Mouse (Mus musculus) kidney, embryonic 14.5 days (tissue): ENCODE results near the gene Cmss1. TPM values are rescaled to one million over a fixed set of nuclear protein-coding genes. Genes with fewer than 3 reads are reported as not detected.

Experiments
- ATAC-seq: fragments of 200-750 bp; cut with Nextera tagmentation; 2 replicates; pipeline ENCODE4 v1.8.0; 2017; ENCODE audit warnings: moderate number of reproducible peaks, mild to moderate bottlenecking, moderate TSS enrichment, moderate library complexity; ENCODE audit not compliant: low FRiP score, low TSS enrichment
- H3K27ac ChIP-seq: fragments of 300-500 bp; sonication (generic); 2 replicates; pipeline ENCODE4 v1.5.1; 2014; ENCODE audit warnings: low read depth, mild to moderate bottlenecking, low read length, moderate library complexity, mixed read lengths
- H3K27me3 ChIP-seq: fragments of 300-500 bp; sonication (generic); 2 replicates; pipeline ENCODE4 v1.6.1; 2014; ENCODE audit warnings: mild to moderate bottlenecking, low read length; ENCODE audit not compliant: control insufficient read depth, insufficient read depth
- H3K36me3 ChIP-seq: fragments of 300-500 bp; sonication (generic); 2 replicates; pipeline ENCODE4 v1.6.1; 2014; ENCODE audit warnings: low read length, mixed read lengths; ENCODE audit not compliant: control insufficient read depth, insufficient read depth
- H3K4me1 ChIP-seq: fragments of 300-500 bp; sonication (generic); 2 replicates; pipeline ENCODE4 v1.6.1; 2014; ENCODE audit warnings: low read length, mixed read lengths; ENCODE audit not compliant: control insufficient read depth, insufficient read depth
- H3K4me2 ChIP-seq: fragments of 300-500 bp; sonication (generic); replicated peaks from 2 replicates; pipeline ENCODE4 v1.6.1; 2014; ENCODE audit warnings: low read depth, mild to moderate bottlenecking, low read length
- H3K4me3 ChIP-seq: fragments of 300-500 bp; sonication (generic); 2 replicates; pipeline ENCODE4 v1.5.1; 2014; ENCODE audit warnings: mild to moderate bottlenecking, low read length
- H3K9ac ChIP-seq: fragments of 300-500 bp; sonication (generic); 2 replicates; pipeline ENCODE4 v1.6.1; 2014; ENCODE audit warnings: low read depth, mild to moderate bottlenecking, low read length, moderate library complexity
- H3K9me3 ChIP-seq: fragments of 300-500 bp; sonication (generic); 2 replicates; pipeline ENCODE4 v1.6.1; 2016; ENCODE audit warnings: low read length; ENCODE audit not compliant: control insufficient read depth
- WGBS: fragments of 180-500 bp; shearing (Covaris S2); extraction: QIAGEN DNeasy Blood & Tissue Kit; methylation state at CpG from one replicate; pipeline ENCODE4 v1.1.7; 2014; 5-methylcytosine and 5-hydroxymethylcytosine counted together
- polyA plus RNA-seq: library from polyadenylated mRNA; unstranded; fragments of >200 nt; fragmentation: Nextera tagmentation; extraction: Ambion mirVana; gene quantifications from 2 replicates; pipeline ENCODE4 v1.2.1, GENCODE M21; 2014

Gene Cmss1
- polyA plus RNA-seq, 1 experiment from 2014 or later: 63.4 TPM

GRCm38 (mm10) chr16:57484043-57484795, 122.4 kb downstream of the Cmss1 start:
- Histone ChIP-seq H3K36me3 (no peaks in the 10 kb centered on the region), H3K27ac (peak overlapping the region; percentile 3; the same call in 1 of the 2 replicates), H3K4me1 (0 out of 2 replicates have a peak, but pooled peaks cover 8% of the 10 kb centered on the region), H3K9ac (no peak overlapping the region), H3K27me3 (no peaks in the 10 kb centered on the region), H3K4me2 (no peak overlapping the region), H3K9me3 (no peaks in the 10 kb centered on the region), H3K4me3 (no peak overlapping the region)
- ATAC-seq: peak; percentile 88
- 40% methylated on average over 12 of the region's 12 CpGs for WGBS

- Histone ChIP-seq H3K4me1 (0 out of 2 replicates have a peak, but pooled peaks cover 8% of the 10 kb centered on the region), H3K27ac (no peak overlapping the region; the same call in 1 of the 2 replicates), H3K36me3 (no peaks in the 10 kb centered on the region), H3K27me3 (no peaks in the 10 kb centered on the region), H3K4me2 (no peak overlapping the region), H3K4me3 (no peak overlapping the region), H3K9ac (no peak overlapping the region), H3K9me3 (no peaks in the 10 kb centered on the region)
- 72% methylated on average over 2 of the region's 2 CpGs for WGBS
- ATAC-seq: no peak
Observed at GRCm38 (mm10) chr16:57483503-57483902, 123.2 kb downstream of the Cmss1 start.

- Histone ChIP-seq H3K9me3 (no peaks in the 10 kb centered on the region), H3K4me2 (no peak overlapping the region), H3K27ac (no peak overlapping the region), H3K27me3 (no peaks in the 10 kb centered on the region), H3K4me1 (0 out of 2 replicates have a peak, but pooled peaks cover 6% of the 10 kb centered on the region), H3K9ac (no peak overlapping the region), H3K4me3 (no peak overlapping the region), H3K36me3 (no peaks in the 10 kb centered on the region)
- 59% methylated on average over 4 of the region's 4 CpGs for WGBS
- ATAC-seq: no peak
Observed at GRCm38 (mm10) chr16:57482911-57483310, 123.8 kb downstream of the Cmss1 start.

DNA sequence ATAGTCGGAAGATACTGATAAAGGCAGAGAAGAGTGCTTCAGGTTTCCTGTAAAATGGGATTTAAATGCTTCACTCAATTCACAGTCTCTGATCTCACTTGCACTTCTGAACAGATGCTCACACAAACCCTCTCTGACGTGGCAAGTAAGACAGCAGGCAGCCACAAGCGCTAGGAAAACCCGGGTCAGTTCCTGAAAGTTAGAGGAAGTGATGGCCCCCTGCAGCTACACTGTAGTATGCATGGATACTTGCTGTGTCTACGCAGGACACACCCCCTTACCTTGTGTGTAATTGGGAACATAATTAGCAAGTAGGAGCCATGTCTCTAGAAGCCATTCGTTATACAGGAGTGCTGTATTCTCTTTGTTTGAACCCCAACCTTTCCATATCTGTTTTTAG, 124.4 kb downstream of the Cmss1 start:
- WGBS: 65% methylated on average over 6 of the region's 6 CpGs
- Histone ChIP-seq H3K9ac (no peak overlapping the region), H3K27me3 (no peaks in the 10 kb centered on the region), H3K36me3 (no peaks in the 10 kb centered on the region), H3K4me1 (0 out of 2 replicates have a peak, but pooled peaks cover 3% of the 10 kb centered on the region), H3K4me3 (no peak overlapping the region), H3K27ac (no peak overlapping the region), H3K4me2 (no peak overlapping the region), H3K9me3 (no peaks in the 10 kb centered on the region)
- ATAC-seq: no peak

DNA sequence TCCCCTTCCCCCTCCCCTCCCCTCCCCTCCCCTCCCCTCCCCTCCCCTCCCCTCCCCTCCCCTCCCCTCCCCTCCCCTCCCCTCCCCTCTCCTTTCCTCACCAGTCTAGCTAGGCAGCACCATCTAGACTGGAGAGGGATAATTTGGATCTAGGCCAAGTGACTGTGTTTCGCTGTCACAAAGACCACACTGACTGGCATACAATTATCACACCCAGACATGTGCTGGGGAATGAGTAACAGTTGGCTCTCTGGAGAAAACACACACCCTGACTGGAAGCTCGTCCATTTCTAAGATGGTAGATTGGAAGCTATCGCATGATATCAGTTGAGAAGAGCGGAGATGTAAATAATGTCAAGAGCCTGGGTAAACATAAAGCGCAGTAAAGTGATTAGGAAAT, 126.9 kb downstream of the Cmss1 start:
- H3K4me1 ChIP-seq: 0 out of 2 replicates have a peak, but pooled peaks cover 3% of the 10 kb centered on the region
- 77% methylated on average over 5 of the region's 5 CpGs for WGBS
- no peak overlapping the region for H3K4me3 ChIP-seq
- no peak overlapping the region for H3K27ac ChIP-seq
- H3K4me2 ChIP-seq: no peak overlapping the region
- no peaks in the 10 kb centered on the region for H3K27me3 ChIP-seq
- no peak overlapping the region for H3K9ac ChIP-seq
- ATAC-seq: no peak
- no peaks in the 10 kb centered on the region for H3K9me3 ChIP-seq
- no peaks in the 10 kb centered on the region for H3K36me3 ChIP-seq

DNA sequence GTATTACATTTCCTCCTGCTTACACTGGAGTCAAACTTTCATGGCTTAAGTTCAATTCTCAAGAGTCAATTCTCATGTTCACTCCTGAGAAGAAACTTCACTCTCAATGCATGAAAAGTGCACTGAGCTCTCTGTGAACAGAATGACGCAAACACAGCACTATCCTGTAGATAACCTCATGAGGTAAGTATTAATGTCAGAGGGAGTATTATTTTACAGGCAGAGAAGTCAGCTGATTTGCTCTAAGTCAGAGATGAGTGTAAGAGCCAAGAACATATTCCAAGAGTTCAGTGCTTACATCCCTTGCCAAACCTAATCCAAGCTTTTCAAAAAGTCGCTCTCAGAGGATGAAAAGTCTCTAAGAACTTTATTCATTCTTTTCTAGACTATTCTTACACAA, 128.2 kb downstream of the Cmss1 start:
- Histone ChIP-seq H3K27ac (no peak overlapping the region), H3K4me3 (no peak overlapping the region), H3K27me3 (no peaks in the 10 kb centered on the region), H3K4me2 (no peak overlapping the region), H3K9me3 (no peaks in the 10 kb centered on the region), H3K4me1 (0 out of 2 replicates have a peak, but pooled peaks cover 6% of the 10 kb centered on the region), H3K36me3 (no peaks in the 10 kb centered on the region), H3K9ac (no peak overlapping the region)
- WGBS: 85% methylated on average over 2 of the region's 2 CpGs
- no peak for ATAC-seq

DNA sequence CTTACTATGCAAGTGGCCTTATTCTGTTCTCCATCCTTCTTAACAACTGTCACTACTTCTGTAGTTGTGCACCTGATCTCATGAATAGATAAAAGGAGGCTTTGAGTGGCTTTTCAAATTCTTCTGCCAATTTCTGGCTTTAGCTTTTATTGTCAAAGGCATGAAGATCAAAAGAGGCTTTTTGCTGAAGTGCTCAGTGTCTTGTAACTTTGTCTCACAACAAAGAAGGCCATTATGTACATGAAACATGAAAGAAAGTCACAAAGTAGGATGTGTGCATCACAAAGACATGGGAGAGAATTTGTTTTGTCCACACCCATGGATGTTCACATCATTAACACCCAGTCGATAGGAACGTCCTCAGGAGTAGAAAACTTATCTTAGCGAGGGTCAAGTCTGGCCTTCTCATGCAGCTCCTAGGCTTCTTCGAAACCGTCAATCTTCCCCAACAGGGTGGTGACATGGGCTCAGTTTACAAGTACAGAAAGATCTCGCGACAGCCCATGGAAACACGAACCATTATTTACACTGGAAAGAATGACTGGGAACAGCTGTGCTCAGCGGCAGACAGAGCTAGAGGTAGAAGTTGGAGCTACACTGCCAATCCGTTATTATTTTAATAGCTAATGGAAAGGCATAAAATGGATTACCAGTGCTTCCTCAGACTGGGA, 133.1 kb downstream of the Cmss1 start:
- H3K36me3 ChIP-seq: no peaks in the 10 kb centered on the region
- H3K4me3 ChIP-seq: no peak overlapping the region
- peak; percentile 85; the same call in 1 of the 2 replicates for ATAC-seq
- H3K4me1 ChIP-seq: peaks cover 15% of the 10 kb centered on the region; the same call in 1 of the 2 replicates
- no peak overlapping the region for H3K9ac ChIP-seq
- H3K9me3 ChIP-seq: no peaks in the 10 kb centered on the region
- H3K27ac ChIP-seq: no peak overlapping the region
- H3K4me2 ChIP-seq: no peak overlapping the region; the same call in 1 of the 2 replicates
- no peaks in the 10 kb centered on the region for H3K27me3 ChIP-seq
- 18% methylated on average over 10 of the region's 10 CpGs for WGBS

- Histone ChIP-seq H3K9ac (no peak overlapping the region), H3K9me3 (no peaks in the 10 kb centered on the region), H3K4me3 (no peak overlapping the region), H3K27ac (no peak overlapping the region), H3K4me2 (no peak overlapping the region), H3K36me3 (no peaks in the 10 kb centered on the region), H3K27me3 (no peaks in the 10 kb centered on the region), H3K4me1 (peaks cover 15% of the 10 kb centered on the region; the same call in 1 of the 2 replicates)
- no peak for ATAC-seq
Observed at GRCm38 (mm10) chr16:57471071-57471470, 135.6 kb downstream of the Cmss1 start.

DNA sequence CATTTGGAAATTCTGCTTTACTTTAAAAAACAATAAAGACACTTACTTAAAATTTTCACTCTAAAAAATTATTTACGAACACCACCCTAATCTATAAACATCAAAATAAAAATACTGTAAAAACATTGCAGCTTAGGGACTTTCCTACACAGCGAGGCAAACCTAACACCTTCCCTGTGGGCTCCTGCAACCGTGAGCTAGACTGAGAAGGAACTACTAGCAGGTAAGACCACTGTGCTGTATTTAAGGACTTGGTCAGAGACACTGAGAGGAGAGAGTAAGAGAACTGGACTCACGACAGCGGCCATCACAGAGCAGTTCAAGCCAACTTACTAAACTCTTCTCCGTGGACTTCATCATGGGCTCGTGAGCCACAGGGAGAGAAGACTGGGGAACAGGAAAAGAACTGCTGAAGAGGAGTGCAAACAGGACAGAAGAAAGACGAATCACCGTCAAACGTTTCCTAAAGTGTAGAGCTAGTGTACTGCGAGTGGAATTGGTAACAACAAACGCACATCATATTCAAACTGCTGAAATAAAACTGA, 136.3 kb downstream of the Cmss1 start:
- no peak for ATAC-seq
- no peaks in the 10 kb centered on the region for H3K27me3 ChIP-seq
- H3K4me1 ChIP-seq: peaks cover 15% of the 10 kb centered on the region; the same call in 1 of the 2 replicates
- 91% methylated on average over 12 of the region's 12 CpGs for WGBS
- H3K36me3 ChIP-seq: no peaks in the 10 kb centered on the region
- no peaks in the 10 kb centered on the region for H3K9me3 ChIP-seq
- H3K4me3 ChIP-seq: no peak overlapping the region
- no peak overlapping the region for H3K4me2 ChIP-seq
- H3K27ac ChIP-seq: no peak overlapping the region
- H3K9ac ChIP-seq: no peak overlapping the region
